Mouse (Mus musculus): ENCODE measurements around the gene Trim60. TPM values are rescaled to one million over a fixed set of nuclear protein-coding genes. Genes with fewer than 3 reads are reported as not detected.

Gene Trim60
- polyA plus RNA-seq, 1 experiment from 2014 or later = not detected

- Histone ChIP-seq H3K9me3 (no peaks in the 10 kb centered on the region), H3K27ac (no peak overlapping the region), H3K4me1 (no peaks in the 10 kb centered on the region), H3K27me3 (ENCODE audit: insufficient read depth, poor library complexity, severe bottlenecking) (no peaks in the 10 kb centered on the region), H3K4me3 (no peak overlapping the region), H3K36me3 (no peaks in the 10 kb centered on the region)
- no peak for DNase-seq (ENCODE audit: low spot score)
- 94% methylated on average over 6 of the region's 6 CpGs for WGBS
Observed at GRCm38 (mm10) chr8:64952101-64952500, 66.3 kb downstream of the Trim60 start.

Other genes with a start within 250 kb of the Trim60 start
- gene Klhl2, start 168.6 kb downstream of the Trim60 start, polyA plus RNA-seq (2016; fragmentation: Nextera tagmentation; extraction: Ambion mirVana) = 10.0 and 11.9 TPM in 2 replicates
- 28.5 and 29.0 TPM in 2 replicates for gene Tmem192, start 71.4 kb downstream of the Trim60 start, polyA plus RNA-seq (2016; fragmentation: Nextera tagmentation; extraction: Ambion mirVana)
- gene Trim75, start 30.8 kb downstream of the Trim60 start, polyA plus RNA-seq (2016; fragmentation: Nextera tagmentation; extraction: Ambion mirVana) = not detected in 2 replicates
- gene Trim61, start 61 bp downstream of the Trim60 start, polyA plus RNA-seq (2016; fragmentation: Nextera tagmentation; extraction: Ambion mirVana) = 0.16 TPM in 2 replicates
- gene Apela, start 18.8 kb upstream of the Trim60 start, polyA plus RNA-seq (2016; fragmentation: Nextera tagmentation; extraction: Ambion mirVana) = 10.7 and 13.8 TPM in 2 replicates
- not detected in 2 replicates for gene Gm10663, start 56.4 kb upstream of the Trim60 start, polyA plus RNA-seq (2016; fragmentation: Nextera tagmentation; extraction: Ambion mirVana)
- not detected in 2 replicates for gene BC030870, start 111.0 kb upstream of the Trim60 start, polyA plus RNA-seq (2016; fragmentation: Nextera tagmentation; extraction: Ambion mirVana)

Measured in heart, embryonic 10.5 days (tissue).